Mouse (Mus musculus): Measurements from ENCODE around the gene Fmr1. TPM values are rescaled to one million over a fixed set of nuclear protein-coding genes. Genes with fewer than 3 reads are reported as not detected.
"Not testable (repeated sequence)": the region's sequence is repeated elsewhere in the genome, so short reads cannot be mapped to it uniquely, and the experiment has no call there.

Gene Fmr1
- 53.2 and 61.2 TPM in 2 replicates for polyA plus RNA-seq (2014; fragmentation: Nextera tagmentation; extraction: Ambion mirVana)

DNA sequence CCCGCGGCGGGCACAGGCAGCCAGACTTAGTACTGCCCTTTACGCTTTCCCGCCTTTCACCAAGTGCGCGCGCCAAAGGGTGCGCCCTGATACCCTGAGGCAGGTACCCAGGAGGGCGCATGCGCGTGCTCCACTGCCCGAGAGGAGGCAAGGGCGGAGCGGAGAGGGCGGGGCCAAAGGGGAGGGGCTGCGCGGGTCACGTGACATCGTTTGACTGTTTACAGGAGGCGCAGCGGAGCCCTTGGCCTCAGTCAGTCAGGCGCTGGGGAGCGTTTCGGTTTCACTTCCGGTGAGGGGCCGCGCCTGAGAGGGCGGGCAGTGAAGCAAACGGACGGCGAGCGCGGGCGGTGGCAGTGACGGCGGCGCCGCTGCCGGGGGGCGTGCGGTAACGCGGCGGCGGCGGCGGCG is at the start of gene Fmr1:
Gene Fmr1, plus strand, starts transcription at position 209 of the 408 bp plus-strand sequence.
- Histone ChIP-seq H3K27me3 (replicated peaks; ENCODE audit: control insufficient read depth, insufficient read depth, low read length) (no peaks in the 10 kb centered on the region), H3K4me1 (ENCODE audit: control insufficient read depth, insufficient read depth, low read length) (no peaks in the 10 kb centered on the region), H3K27ac (replicated peaks; ENCODE audit: low read depth, low read length) (peak within 1 kb of the TSS; percentile 90), H3K4me3 (ENCODE audit: low read depth, low read length) (peak within 1 kb of the TSS; percentile 66), H3K9ac (ENCODE audit: low read depth, low read length) (peak within 1 kb of the TSS; percentile 84), H3K36me3 (ENCODE audit: control insufficient read depth, insufficient read depth, low read length) (no peaks in the 10 kb centered on the region), H3K4me2 (ENCODE audit: low read depth, low read length) (peak within 1 kb of the TSS; percentile 54), H3K9me3 (ENCODE audit: control insufficient read depth, low read length) (no peaks in the 10 kb centered on the region)
- ATAC-seq (ENCODE audit: low read depth) (peak; percentile 98), DNase-seq (ENCODE audit: low spot score) (peak; percentile 97)
- WGBS = 17% methylated on average over 17 of the region's 49 CpGs

DNA sequence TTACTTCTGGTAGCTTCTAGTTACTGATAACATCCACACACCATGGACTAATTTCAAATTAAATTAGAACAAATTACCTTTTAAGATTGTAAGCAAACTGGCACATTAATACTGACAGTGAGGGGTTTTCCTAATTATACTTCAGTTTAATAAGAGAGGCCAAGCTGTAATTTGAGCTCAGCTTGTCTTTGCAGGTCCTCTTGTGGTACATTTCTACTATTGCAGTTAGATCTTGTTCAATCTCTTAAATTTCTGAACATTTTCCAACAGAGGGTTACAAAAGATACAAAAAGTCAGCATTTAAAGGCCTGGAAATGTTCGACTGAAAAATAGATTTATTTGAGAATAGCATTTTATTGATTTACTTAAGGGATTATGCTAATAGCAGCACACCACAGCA is 36.7 kb upstream of the Fmr1 start:
- no peak overlapping the region for H3K4me2 ChIP-seq (ENCODE audit: low read depth, low read length)
- no peak for DNase-seq (ENCODE audit: low spot score)

DNA sequence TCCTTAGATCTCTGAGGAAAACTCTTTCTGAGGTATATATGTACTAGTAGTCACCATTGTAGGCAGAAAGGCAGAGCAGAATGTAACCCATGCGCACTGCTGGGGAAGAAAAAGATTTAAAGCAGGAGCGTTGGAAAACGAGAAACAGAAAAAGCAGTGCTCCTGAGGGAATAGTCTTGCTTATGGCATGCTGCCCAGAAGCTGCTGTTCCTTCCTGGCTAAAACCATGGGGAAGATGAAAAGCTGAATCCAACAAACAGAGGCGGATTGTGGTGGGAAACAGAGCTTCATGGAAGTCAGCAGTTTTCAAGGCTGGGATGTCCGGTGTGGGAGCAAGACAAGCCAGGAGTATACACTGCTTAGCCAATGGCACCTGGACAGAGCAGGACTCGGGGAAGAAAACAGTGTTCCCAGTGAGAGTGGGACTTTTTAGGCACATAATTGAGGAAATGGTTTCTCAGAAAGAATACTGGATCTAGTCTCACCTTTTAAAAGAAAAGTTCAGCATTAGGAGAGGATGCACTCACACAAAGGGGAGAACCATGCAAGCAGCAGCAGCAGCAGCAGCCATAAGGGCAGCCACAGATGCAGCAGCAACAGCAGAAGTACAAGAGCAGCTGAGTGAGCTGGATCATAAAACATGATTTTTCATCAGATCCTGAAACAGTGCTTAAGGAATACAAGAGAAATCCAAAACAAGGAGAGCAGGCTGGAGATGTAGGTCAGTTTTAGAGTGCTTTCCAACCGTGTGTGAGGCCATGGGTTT is 33.0 kb upstream of the Fmr1 start:
- ATAC-seq (ENCODE audit: low read depth) = peak; percentile 60; the same call in 1 of the 2 replicates
- no peaks in the 10 kb centered on the region for H3K36me3 ChIP-seq (ENCODE audit: control insufficient read depth, insufficient read depth, low read length)
- no peaks in the 10 kb centered on the region for H3K4me1 ChIP-seq (ENCODE audit: control insufficient read depth, insufficient read depth, low read length)
- H3K4me2 ChIP-seq (ENCODE audit: low read depth, low read length) = peak overlapping the region; percentile 28
- no peak overlapping the region for H3K9ac ChIP-seq (ENCODE audit: low read depth, low read length)
- no peaks in the 10 kb centered on the region for H3K9me3 ChIP-seq (ENCODE audit: control insufficient read depth, low read length)
- H3K27ac ChIP-seq (replicated peaks; ENCODE audit: low read depth, low read length) = peak overlapping the region; percentile 24
- no peak overlapping the region for H3K4me3 ChIP-seq (ENCODE audit: low read depth, low read length)
- 30% methylated on average over 7 of the region's 7 CpGs for WGBS
- peak; percentile 70 for DNase-seq (ENCODE audit: low spot score)
- no peaks in the 10 kb centered on the region for H3K27me3 ChIP-seq (replicated peaks; ENCODE audit: control insufficient read depth, insufficient read depth, low read length)

More for the DNA sequence above, 36.7 kb upstream of the Fmr1 start:
- Histone ChIP-seq H3K27me3 (replicated peaks; ENCODE audit: control insufficient read depth, insufficient read depth, low read length) (no peaks in the 10 kb centered on the region), H3K4me1 (ENCODE audit: control insufficient read depth, insufficient read depth, low read length) (no peaks in the 10 kb centered on the region), H3K27ac (replicated peaks; ENCODE audit: low read depth, low read length) (no peak overlapping the region), H3K36me3 (ENCODE audit: control insufficient read depth, insufficient read depth, low read length) (no peaks in the 10 kb centered on the region), H3K9ac (ENCODE audit: low read depth, low read length) (no peak overlapping the region), H3K4me3 (ENCODE audit: low read depth, low read length) (no peak overlapping the region), H3K9me3 (ENCODE audit: control insufficient read depth, low read length) (no peaks in the 10 kb centered on the region)
- WGBS = 43% methylated on average over 1 of the region's 1 CpGs
- ATAC-seq (ENCODE audit: low read depth) = no peak

DNA sequence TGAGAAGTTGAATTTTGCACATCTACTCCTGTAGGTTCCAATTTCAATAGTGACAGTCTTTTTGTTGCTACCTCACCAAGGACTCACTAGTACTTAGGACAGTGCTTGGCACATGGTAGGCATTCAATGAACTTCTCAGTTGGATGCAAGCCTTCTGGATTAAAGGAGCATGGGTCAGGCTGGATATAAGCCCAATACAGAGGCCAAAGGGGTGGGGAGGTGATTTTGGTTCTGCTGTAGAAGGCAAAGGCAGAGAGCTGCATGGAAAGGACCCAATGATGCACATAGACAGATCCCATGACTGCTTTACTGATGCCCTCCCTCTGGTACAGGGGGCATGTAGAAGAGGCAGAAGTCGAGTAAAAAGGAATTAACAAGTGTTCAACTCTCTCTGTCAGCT is 833 bp upstream of the Fmr1 start:
- Histone ChIP-seq H3K4me1 (ENCODE audit: control insufficient read depth, insufficient read depth, low read length) (no peaks in the 10 kb centered on the region), H3K27me3 (replicated peaks; ENCODE audit: control insufficient read depth, insufficient read depth, low read length) (no peaks in the 10 kb centered on the region), H3K9me3 (ENCODE audit: control insufficient read depth, low read length) (no peaks in the 10 kb centered on the region), H3K4me3 (ENCODE audit: low read depth, low read length) (peak overlapping the region; percentile 66; the same call in 1 of the 2 replicates), H3K4me2 (ENCODE audit: low read depth, low read length) (peak overlapping the region; percentile 54; the same call in 1 of the 2 replicates), H3K9ac (ENCODE audit: low read depth, low read length) (peak overlapping the region; percentile 84; the same call in 1 of the 2 replicates), H3K36me3 (ENCODE audit: control insufficient read depth, insufficient read depth, low read length) (no peaks in the 10 kb centered on the region), H3K27ac (replicated peaks; ENCODE audit: low read depth, low read length) (no peak overlapping the region)
- ATAC-seq (ENCODE audit: low read depth) (no peak), DNase-seq (ENCODE audit: low spot score) (no peak)
- 33% methylated on average over 1 of the region's 1 CpGs for WGBS

DNA sequence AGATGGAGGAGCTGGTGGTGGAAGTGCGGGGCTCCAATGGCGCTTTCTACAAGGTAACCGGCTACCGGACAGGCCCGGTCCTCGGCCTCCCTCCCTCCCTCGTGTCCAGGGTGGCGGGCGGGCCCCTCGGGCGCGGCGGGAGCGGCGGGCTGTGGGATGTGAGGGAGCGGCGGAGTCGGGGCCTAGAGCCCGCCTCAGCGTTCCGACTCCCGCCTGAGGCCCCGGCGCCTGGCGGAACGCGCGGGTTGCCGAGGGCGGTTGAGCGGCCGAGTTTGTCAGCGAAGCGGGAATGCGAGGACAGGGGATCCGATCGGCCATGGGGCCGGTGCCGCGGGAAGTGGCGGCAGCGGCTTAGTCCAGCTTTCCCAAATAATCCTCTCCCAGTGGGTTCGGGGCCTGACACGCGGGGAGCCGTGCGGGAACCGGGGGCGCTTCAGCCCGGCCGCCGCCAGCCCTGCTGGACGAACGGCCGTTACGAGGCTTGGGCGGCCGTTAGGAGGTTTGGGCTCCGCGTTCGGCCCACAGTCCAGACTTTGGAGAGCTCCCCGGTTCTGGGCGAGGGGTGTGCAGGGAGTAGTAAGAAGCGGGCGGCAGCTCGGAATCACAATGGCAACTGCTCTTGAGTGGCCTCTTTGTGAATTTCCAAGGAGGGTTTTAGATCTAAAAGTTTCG is 610 bp downstream of the Fmr1 start:
- peak overlapping the region; percentile 66 for H3K4me3 ChIP-seq (ENCODE audit: low read depth, low read length)
- no peaks in the 10 kb centered on the region for H3K36me3 ChIP-seq (ENCODE audit: control insufficient read depth, insufficient read depth, low read length)
- no peaks in the 10 kb centered on the region for H3K9me3 ChIP-seq (ENCODE audit: control insufficient read depth, low read length)
- peak overlapping the region; percentile 52 for H3K4me2 ChIP-seq (ENCODE audit: low read depth, low read length)
- H3K4me1 ChIP-seq (ENCODE audit: control insufficient read depth, insufficient read depth, low read length) = no peaks in the 10 kb centered on the region
- peak overlapping the region; percentile 84 for H3K9ac ChIP-seq (ENCODE audit: low read depth, low read length)
- 27% methylated on average over 32 of the region's 67 CpGs for WGBS
- peak overlapping the region; percentile 90 for H3K27ac ChIP-seq (replicated peaks; ENCODE audit: low read depth, low read length)
- ATAC-seq (ENCODE audit: low read depth) (peak; percentile 64), DNase-seq (ENCODE audit: low spot score) (peak; percentile 15)
- no peaks in the 10 kb centered on the region for H3K27me3 ChIP-seq (replicated peaks; ENCODE audit: control insufficient read depth, insufficient read depth, low read length)

DNA sequence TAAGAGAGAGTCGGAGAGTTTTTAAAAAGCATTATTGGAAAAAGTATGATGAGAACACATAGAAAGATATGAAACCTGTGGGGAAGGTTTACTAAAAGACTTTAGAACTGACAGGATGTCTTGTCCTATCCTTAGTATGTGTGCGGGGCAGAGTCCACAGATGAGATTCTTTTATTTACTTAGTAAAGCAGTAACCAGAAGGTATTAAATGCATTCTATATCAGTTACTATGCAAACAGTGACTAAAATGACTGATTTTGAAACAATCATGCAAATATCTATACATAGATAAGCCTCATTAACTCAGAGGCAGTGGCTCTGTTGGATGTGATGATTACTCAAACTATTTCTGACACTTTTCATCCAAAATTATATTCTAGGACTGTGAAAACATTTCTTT is 6.4 kb downstream of the Fmr1 start:
- Histone ChIP-seq H3K9ac (ENCODE audit: low read depth, low read length) (no peak overlapping the region), H3K27ac (replicated peaks; ENCODE audit: low read depth, low read length) (no peak overlapping the region), H3K36me3 (ENCODE audit: control insufficient read depth, insufficient read depth, low read length) (no peaks in the 10 kb centered on the region), H3K9me3 (ENCODE audit: control insufficient read depth, low read length) (no peaks in the 10 kb centered on the region), H3K4me1 (ENCODE audit: control insufficient read depth, insufficient read depth, low read length) (no peaks in the 10 kb centered on the region), H3K4me3 (ENCODE audit: low read depth, low read length) (no peak overlapping the region), H3K4me2 (ENCODE audit: low read depth, low read length) (no peak overlapping the region), H3K27me3 (replicated peaks; ENCODE audit: control insufficient read depth, insufficient read depth, low read length) (no peaks in the 10 kb centered on the region)
- ATAC-seq (ENCODE audit: low read depth) = no peak
- 83% methylated on average over 2 of the region's 2 CpGs for WGBS
- DNase-seq (ENCODE audit: low spot score) = no peak

DNA sequence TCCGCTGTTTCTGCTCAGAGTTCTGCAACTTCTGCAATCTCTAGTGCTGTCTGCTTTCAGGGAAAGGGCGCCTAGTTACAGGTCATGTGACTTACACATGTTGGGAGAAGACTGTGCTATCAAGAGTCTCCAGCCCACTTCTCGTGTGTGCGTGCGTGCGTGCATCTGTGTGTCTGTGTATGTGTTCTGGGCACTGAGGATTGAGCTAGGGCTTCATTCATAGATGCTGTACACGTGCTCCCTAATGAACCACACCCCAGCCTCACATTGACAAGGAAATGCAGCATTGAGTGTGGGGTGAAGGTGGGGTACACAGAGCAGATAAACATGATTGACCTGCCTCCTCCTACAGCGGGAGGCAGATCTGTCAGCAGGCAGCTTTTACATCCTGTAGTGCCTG is 13.6 kb downstream of the Fmr1 start:
- H3K9ac ChIP-seq (ENCODE audit: low read depth, low read length); H3K27me3 ChIP-seq (replicated peaks; ENCODE audit: control insufficient read depth, insufficient read depth, low read length); H3K4me2 ChIP-seq (ENCODE audit: low read depth, low read length); ATAC-seq (ENCODE audit: low read depth); H3K9me3 ChIP-seq (ENCODE audit: control insufficient read depth, low read length); H3K36me3 ChIP-seq (ENCODE audit: control insufficient read depth, insufficient read depth, low read length); H3K4me1 ChIP-seq (ENCODE audit: control insufficient read depth, insufficient read depth, low read length); H3K27ac ChIP-seq (replicated peaks; ENCODE audit: low read depth, low read length); H3K4me3 ChIP-seq (ENCODE audit: low read depth, low read length); DNase-seq (ENCODE audit: low spot score): not testable (repeated sequence)
- 81% methylated on average over 8 of the region's 8 CpGs for WGBS

DNA sequence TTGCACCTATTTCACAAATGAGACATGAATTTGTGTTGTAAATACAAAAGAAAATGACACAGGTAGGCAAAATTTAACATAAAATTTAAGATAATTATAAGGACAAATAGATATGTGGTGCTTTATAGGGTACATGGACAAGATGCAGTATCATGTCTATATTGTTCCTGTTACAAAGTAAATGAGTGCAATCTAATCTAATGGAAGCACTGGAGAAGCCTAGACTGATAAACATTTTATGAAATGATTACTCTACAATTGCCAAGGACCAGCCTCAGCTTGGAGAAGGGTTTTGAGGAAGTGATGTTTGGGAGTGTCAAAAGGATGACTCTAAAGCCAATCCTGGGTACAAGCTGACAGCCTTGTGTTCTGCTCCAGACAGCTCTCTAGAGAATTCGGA is 58.6 kb downstream of the Fmr1 start:
- Histone ChIP-seq H3K9ac (ENCODE audit: low read depth, low read length) (no peak overlapping the region), H3K9me3 (ENCODE audit: control insufficient read depth, low read length) (no peaks in the 10 kb centered on the region), H3K4me2 (ENCODE audit: low read depth, low read length) (no peak overlapping the region), H3K27ac (replicated peaks; ENCODE audit: low read depth, low read length) (no peak overlapping the region), H3K4me1 (ENCODE audit: control insufficient read depth, insufficient read depth, low read length) (no peaks in the 10 kb centered on the region), H3K36me3 (ENCODE audit: control insufficient read depth, insufficient read depth, low read length) (no peaks in the 10 kb centered on the region), H3K4me3 (ENCODE audit: low read depth, low read length) (no peak overlapping the region), H3K27me3 (replicated peaks; ENCODE audit: control insufficient read depth, insufficient read depth, low read length) (no peaks in the 10 kb centered on the region)
- 62% methylated on average over 1 of the region's 1 CpGs for WGBS
- ATAC-seq (ENCODE audit: low read depth) (no peak), DNase-seq (ENCODE audit: low spot score) (no peak)
